In genomic region chr1:18168261-18168660, GRCm38 (mm10) we compare ENCODE assay signal across 11 mouse cellular contexts. TPM values are rescaled to one million over a fixed set of nuclear protein-coding genes. Genes with fewer than 3 reads are reported as not detected.
A peak's percentile ranks its signal among the peaks of the same experiment; 100 is the strongest.
DNase-seq lines count a peak whose midpoint lies in the region; ATAC-seq lines count a peak whose summit lies in the region.
"Had no signal": no experiment of that assay in that cellular context is flagged by ENCODE, and none has a peak within 500 bp of the region (broad histone marks: within the 10 kb centered on the region; RNA-seq: fewer than 3 reads in every experiment).

No protein-coding gene starts in this region.

- H3K36me3 ChIP-seq in forebrain, embryonic 15.5 days = no peaks in the 10 kb centered on the region
- no peaks in the 10 kb centered on the region for H3K36me3 ChIP-seq in intestine, embryonic 15.5 days

- no peaks in the 10 kb centered on the region for H3K4me1 ChIP-seq in forebrain, embryonic 15.5 days
- H3K4me1 ChIP-seq in intestine, embryonic 15.5 days (replicated peaks) = no peaks in the 10 kb centered on the region

- DNase-seq in cerebellum, adult 9-10 months = peak; percentile 55
- DNase-seq in layer of hippocampus, adult 8-10 months (ENCODE audit: low spot score in 2 of 2) = peak; percentile 56 to 71
- peak; percentile 17 for DNase-seq in retina, embryonic 14.5 days (ENCODE audit: low spot score)
- no peak for DNase-seq in c-Kit-positive CD71-positive TER-119-positive erythroid progenitor cells, embryonic 14.5 days (ENCODE audit: low spot score)
- no peak for DNase-seq in spleen, postnatal 14 days (ENCODE audit: low spot score in 2 of 2)
- DNase-seq in heart, postnatal 14 days = no peak
- DNase-seq: heart, postnatal 4 days; liver had no signal

- no peak overlapping the region for H3K27ac ChIP-seq in forebrain, embryonic 15.5 days (replicated peaks)
- H3K27ac ChIP-seq in intestine, embryonic 15.5 days = no peak overlapping the region

- H3K4me2 ChIP-seq in forebrain, embryonic 15.5 days (replicated peaks) = no peak overlapping the region
- H3K4me2 ChIP-seq in intestine, embryonic 15.5 days (replicated peaks) = no peak overlapping the region

- peak; percentile 97 for ATAC-seq in forebrain, embryonic 15.5 days (replicated peaks)
- ATAC-seq in intestine, embryonic 15.5 days = no peak

- H3K27me3 ChIP-seq in forebrain, embryonic 15.5 days = no peaks in the 10 kb centered on the region
- no peaks in the 10 kb centered on the region for H3K27me3 ChIP-seq in intestine, embryonic 15.5 days (replicated peaks)

- WGBS in forebrain, embryonic 15.5 days = 29% methylated on average over 1 of the region's 1 CpGs
- WGBS in intestine, embryonic 15.5 days = 69% methylated on average over 1 of the region's 1 CpGs

- no peak overlapping the region for H3K4me3 ChIP-seq in forebrain, embryonic 15.5 days
- no peak overlapping the region for H3K4me3 ChIP-seq in intestine, embryonic 15.5 days (replicated peaks)

- no peaks in the 10 kb centered on the region for H3K9me3 ChIP-seq in forebrain, embryonic 15.5 days
- no peaks in the 10 kb centered on the region for H3K9me3 ChIP-seq in intestine, embryonic 15.5 days

- H3K9ac ChIP-seq in forebrain, embryonic 15.5 days (replicated peaks) = no peak overlapping the region
- H3K9ac ChIP-seq in intestine, embryonic 15.5 days = no peak overlapping the region

- intact Hi-C loops in heart, postnatal 14 days (cut with DNase I) = no loop called here

RNA-seq across cellular contexts. Expression of gene Crisp4, which starts 22.6 kb away (rescaled TPM):
- not detected in 2 replicates for polyA plus RNA-seq in forebrain, embryonic 15.5 days (2015; fragmentation: Nextera tagmentation; extraction: Ambion mirVana)
- not detected for total RNA-seq in layer of hippocampus, adult 8-10 months (2022)
- total RNA-seq in heart, postnatal 14 days (2021) = not detected
- polyA plus RNA-seq in intestine, embryonic 15.5 days (2015; fragmentation: Nextera tagmentation; extraction: Ambion mirVana) = not detected in 2 replicates
- total RNA-seq: heart, postnatal 4 days; MEL had no signal

Comparison
In these comparisons a context has a peak if more than half of its experiments do, and no peak if none do; other contexts are left out.
1. DNase-seq: peak in cerebellum, adult 9-10 months (single experiment), layer of hippocampus, adult 8-10 months (2 of 2) and retina, embryonic 14.5 days (single experiment); none in c-Kit-positive CD71-positive TER-119-positive erythroid progenitor cells, embryonic 14.5 days (single experiment), spleen, postnatal 14 days (0 of 2) and heart, postnatal 14 days (0 of 2).